Mouse (Mus musculus): ENCODE measurements around the gene Cox10. TPM values are rescaled to one million over a fixed set of nuclear protein-coding genes. Genes with fewer than 3 reads are reported as not detected.

The Cox10 gene
- polyA plus RNA-seq, 1 experiment from 2014 or later = 21.8 TPM

GRCm38 (mm10) chr11:64045041-64045440, 34.2 kb downstream of the Cox10 start:
- Histone ChIP-seq H3K4me1 (replicated peaks) (no peaks in the 10 kb centered on the region), H3K9ac (replicated peaks) (no peak overlapping the region), H3K27ac (no peak overlapping the region), H3K27me3 (no peaks in the 10 kb centered on the region), H3K4me2 (no peak overlapping the region), H3K4me3 (replicated peaks) (no peak overlapping the region), H3K9me3 (no peaks in the 10 kb centered on the region), H3K36me3 (peaks cover 12% of the 10 kb centered on the region)
- WGBS = 91% methylated on average over 4 of the region's 4 CpGs
- ATAC-seq (ENCODE audit: insufficient number of reproducible peaks, insufficient read depth, low FRiP score, low TSS enrichment, low read depth) = no peak

- Histone ChIP-seq H3K27ac (no peak overlapping the region), H3K4me3 (replicated peaks) (no peak overlapping the region), H3K9me3 (no peaks in the 10 kb centered on the region), H3K27me3 (no peaks in the 10 kb centered on the region), H3K4me2 (no peak overlapping the region), H3K36me3 (peaks cover 12% of the 10 kb centered on the region), H3K9ac (replicated peaks) (no peak overlapping the region), H3K4me1 (replicated peaks) (no peaks in the 10 kb centered on the region)
- no peak for ATAC-seq (ENCODE audit: insufficient number of reproducible peaks, insufficient read depth, low FRiP score, low TSS enrichment, low read depth)
- 88% methylated on average over 3 of the region's 3 CpGs for WGBS
These were observed 35.2 kb downstream of the Cox10 start for GRCm38 (mm10) chr11:64044024-64044423.

DNA sequence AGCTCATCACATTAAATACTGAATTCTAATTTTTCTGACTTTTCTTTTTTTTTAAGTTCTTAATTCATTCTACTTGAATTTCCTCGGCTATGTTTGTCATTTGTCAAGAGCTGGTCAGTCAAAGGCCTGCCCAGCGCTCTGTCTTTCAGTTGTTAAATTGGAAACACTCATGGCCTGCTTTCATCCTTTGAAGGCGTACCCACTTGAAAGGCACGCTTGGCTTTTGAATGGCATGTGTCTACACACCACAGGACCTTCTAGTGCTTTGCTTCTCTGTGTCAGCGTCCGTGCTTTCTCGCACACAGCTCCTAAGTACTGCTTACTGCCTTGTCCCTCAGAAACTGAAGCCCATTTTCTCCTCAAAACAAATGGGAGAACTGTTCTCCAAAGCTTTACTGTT, 38.0 kb downstream of the Cox10 start:
- Histone ChIP-seq H3K27me3 (no peaks in the 10 kb centered on the region), H3K9ac (replicated peaks) (no peak overlapping the region), H3K4me3 (replicated peaks) (no peak overlapping the region), H3K9me3 (no peaks in the 10 kb centered on the region), H3K36me3 (peaks cover 12% of the 10 kb centered on the region), H3K27ac (no peak overlapping the region), H3K4me1 (replicated peaks) (peaks cover 7% of the 10 kb centered on the region), H3K4me2 (no peak overlapping the region)
- no peak for ATAC-seq (ENCODE audit: insufficient number of reproducible peaks, insufficient read depth, low FRiP score, low TSS enrichment, low read depth)
- WGBS = 31% methylated on average over 7 of the region's 7 CpGs

- Histone ChIP-seq H3K9ac (replicated peaks) (no peak overlapping the region), H3K4me3 (replicated peaks) (no peak overlapping the region), H3K27me3 (0 out of 2 replicates have a peak, but pooled peaks cover 3% of the 10 kb centered on the region), H3K4me1 (replicated peaks) (peaks cover 11% of the 10 kb centered on the region), H3K36me3 (peaks cover 4% of the 10 kb centered on the region; the same call in 1 of the 2 replicates), H3K9me3 (no peaks in the 10 kb centered on the region), H3K27ac (no peak overlapping the region), H3K4me2 (no peak overlapping the region)
- no peak for ATAC-seq (ENCODE audit: insufficient number of reproducible peaks, insufficient read depth, low FRiP score, low TSS enrichment, low read depth)
- WGBS = 62% methylated on average over 1 of the region's 1 CpGs
These were observed 39.7 kb downstream of the Cox10 start for GRCm38 (mm10) chr11:64039600-64039999.

GRCm38 (mm10) chr11:64037471-64038125, 41.7 kb downstream of the Cox10 start:
- no peak for ATAC-seq (ENCODE audit: insufficient number of reproducible peaks, insufficient read depth, low FRiP score, low TSS enrichment, low read depth)
- H3K4me1 ChIP-seq (replicated peaks) = peaks cover 21% of the 10 kb centered on the region

DNA sequence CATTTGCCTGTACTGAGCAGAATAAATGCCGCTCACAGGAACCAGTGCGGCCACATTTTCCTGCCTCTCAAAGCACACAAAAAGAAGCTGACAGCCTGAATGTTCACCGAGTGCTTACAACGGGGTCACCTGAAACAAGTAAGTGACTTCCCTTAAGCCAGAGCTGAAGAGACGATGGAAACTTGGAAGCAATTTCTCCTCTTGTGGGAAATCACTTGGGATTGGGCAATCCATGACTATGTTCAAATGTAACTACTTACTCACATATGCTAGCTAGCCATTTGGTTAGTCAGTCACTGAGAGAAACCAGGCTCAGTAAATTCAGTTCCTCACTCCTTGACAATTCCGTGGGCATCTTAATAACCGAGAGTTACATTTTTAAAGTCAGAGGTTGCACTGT, 43.0 kb downstream of the Cox10 start:
- 86% methylated on average over 7 of the region's 7 CpGs for WGBS
- 0 out of 2 replicates have a peak, but pooled peaks cover 4% of the 10 kb centered on the region for H3K27me3 ChIP-seq
- no peak overlapping the region for H3K4me2 ChIP-seq
- H3K27ac ChIP-seq = no peak overlapping the region
- H3K4me1 ChIP-seq (replicated peaks) = peaks cover 21% of the 10 kb centered on the region
- H3K9ac ChIP-seq (replicated peaks) = no peak overlapping the region
- no peak overlapping the region for H3K4me3 ChIP-seq (replicated peaks)
- no peaks in the 10 kb centered on the region for H3K9me3 ChIP-seq
- no peak for ATAC-seq (ENCODE audit: insufficient number of reproducible peaks, insufficient read depth, low FRiP score, low TSS enrichment, low read depth)
- no peaks in the 10 kb centered on the region for H3K36me3 ChIP-seq

More at GRCm38 (mm10) chr11:64037471-64038125, 41.7 kb downstream of the Cox10 start:
- Histone ChIP-seq H3K27me3 (0 out of 2 replicates have a peak, but pooled peaks cover 4% of the 10 kb centered on the region), H3K4me2 (no peak overlapping the region), H3K27ac (no peak overlapping the region), H3K9ac (replicated peaks) (no peak overlapping the region), H3K36me3 (no peaks in the 10 kb centered on the region), H3K9me3 (no peaks in the 10 kb centered on the region), H3K4me3 (replicated peaks) (no peak overlapping the region)
- 72% methylated on average over 15 of the region's 15 CpGs for WGBS

DNA sequence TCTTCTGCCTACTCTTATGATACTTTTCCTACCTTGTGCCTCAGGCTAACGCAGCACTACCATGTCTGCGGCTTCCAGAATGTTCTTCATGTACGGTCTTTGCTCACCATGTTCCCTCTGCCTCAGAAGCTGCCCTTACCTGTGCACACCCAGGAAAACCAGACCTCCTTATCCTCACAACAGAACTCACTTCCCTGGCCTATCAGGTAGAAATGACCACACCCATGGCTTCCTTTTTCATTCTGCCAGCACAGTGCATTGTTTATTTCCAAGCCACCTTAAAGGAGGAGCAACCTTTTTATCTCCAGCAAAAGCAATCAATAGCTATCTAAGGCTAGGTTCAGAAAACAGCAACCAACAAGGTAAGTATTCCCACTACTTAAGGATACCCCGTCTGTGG, 43.6 kb downstream of the Cox10 start:
- H3K9me3 ChIP-seq = no peaks in the 10 kb centered on the region
- H3K36me3 ChIP-seq = no peaks in the 10 kb centered on the region
- H3K27me3 ChIP-seq = 0 out of 2 replicates have a peak, but pooled peaks cover 4% of the 10 kb centered on the region
- H3K4me3 ChIP-seq (replicated peaks) = no peak overlapping the region
- no peak overlapping the region for H3K4me2 ChIP-seq
- ATAC-seq (ENCODE audit: insufficient number of reproducible peaks, insufficient read depth, low FRiP score, low TSS enrichment, low read depth) = no peak
- peaks cover 21% of the 10 kb centered on the region for H3K4me1 ChIP-seq (replicated peaks)
- 92% methylated on average over 4 of the region's 4 CpGs for whole genome bisulfite sequencing
- no peak overlapping the region for H3K27ac ChIP-seq
- no peak overlapping the region for H3K9ac ChIP-seq (replicated peaks)

DNA sequence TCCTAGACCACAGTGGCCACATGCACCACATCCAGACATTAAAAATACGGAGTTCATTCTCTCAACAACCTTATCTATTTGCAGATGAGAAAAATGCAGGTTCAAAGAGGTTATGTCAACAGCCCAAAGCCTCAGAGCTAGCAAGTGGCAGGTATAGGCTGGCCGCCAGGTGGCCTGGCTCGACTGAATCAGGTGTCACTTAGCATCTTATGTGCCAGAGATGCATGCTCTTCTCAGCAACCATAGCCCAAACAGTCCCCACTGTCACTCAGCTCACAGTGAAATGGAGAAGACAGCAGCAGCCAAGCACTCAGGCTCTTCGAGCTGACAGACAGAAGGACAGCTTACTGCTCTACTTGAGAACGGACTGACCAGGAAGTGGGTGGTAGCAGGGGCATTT, 44.6 kb downstream of the Cox10 start:
- 0 out of 2 replicates have a peak, but pooled peaks cover 4% of the 10 kb centered on the region for H3K27me3 ChIP-seq
- H3K4me2 ChIP-seq = no peak overlapping the region
- H3K9ac ChIP-seq (replicated peaks) = no peak overlapping the region
- peaks cover 21% of the 10 kb centered on the region for H3K4me1 ChIP-seq (replicated peaks)
- no peak overlapping the region for H3K27ac ChIP-seq
- no peak overlapping the region for H3K4me3 ChIP-seq (replicated peaks)
- no peaks in the 10 kb centered on the region for H3K9me3 ChIP-seq
- H3K36me3 ChIP-seq = 0 out of 2 replicates have a peak, but pooled peaks cover 3% of the 10 kb centered on the region
- no peak for ATAC-seq (ENCODE audit: insufficient number of reproducible peaks, insufficient read depth, low FRiP score, low TSS enrichment, low read depth)
- WGBS = 79% methylated on average over 5 of the region's 5 CpGs

- Histone ChIP-seq H3K27me3 (no peaks in the 10 kb centered on the region), H3K4me3 (replicated peaks) (no peak overlapping the region), H3K27ac (no peak overlapping the region), H3K36me3 (0 out of 2 replicates have a peak, but pooled peaks cover 3% of the 10 kb centered on the region), H3K9ac (replicated peaks) (no peak overlapping the region), H3K4me1 (replicated peaks) (peaks cover 43% of the 10 kb centered on the region), H3K9me3 (no peaks in the 10 kb centered on the region), H3K4me2 (no peak overlapping the region)
- ATAC-seq (ENCODE audit: insufficient number of reproducible peaks, insufficient read depth, low FRiP score, low TSS enrichment, low read depth) = no peak
- 55% methylated on average over 8 of the region's 8 CpGs for WGBS
These were observed 51.8 kb downstream of the Cox10 start for GRCm38 (mm10) chr11:64027423-64027822.

- H3K4me2 ChIP-seq = no peak overlapping the region
- WGBS = 62% methylated on average over 4 of the region's 4 CpGs
- H3K27ac ChIP-seq = no peak overlapping the region
These were observed 53.4 kb downstream of the Cox10 start for GRCm38 (mm10) chr11:64025843-64026242.

DNA sequence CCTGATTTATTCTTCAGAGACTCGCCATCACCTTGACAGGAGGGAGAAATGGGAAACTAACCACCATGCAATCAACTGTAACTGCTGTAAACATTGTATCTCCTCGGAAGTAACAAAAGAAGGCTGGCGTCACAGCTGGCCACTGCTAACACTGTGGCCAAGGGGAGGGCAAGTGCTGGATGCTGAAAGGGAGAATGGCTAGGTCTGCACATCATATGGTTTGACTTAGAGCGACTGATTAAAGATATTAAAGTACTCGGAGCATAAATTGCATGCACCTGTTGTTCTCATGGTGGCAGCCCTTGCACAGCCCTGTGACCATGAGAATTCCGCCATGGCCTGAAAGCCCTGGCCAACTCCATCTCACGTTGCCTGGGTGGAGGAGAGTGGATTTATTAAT, 54.7 kb downstream of the Cox10 start:
- ATAC-seq (ENCODE audit: insufficient number of reproducible peaks, insufficient read depth, low FRiP score, low TSS enrichment, low read depth) = no peak
- peaks cover 44% of the 10 kb centered on the region for H3K4me1 ChIP-seq (replicated peaks)

More at GRCm38 (mm10) chr11:64025843-64026242, 53.4 kb downstream of the Cox10 start:
- Histone ChIP-seq H3K4me3 (replicated peaks) (no peak overlapping the region), H3K9me3 (no peaks in the 10 kb centered on the region), H3K36me3 (0 out of 2 replicates have a peak, but pooled peaks cover 3% of the 10 kb centered on the region), H3K9ac (replicated peaks) (no peak overlapping the region), H3K4me1 (replicated peaks) (peaks cover 44% of the 10 kb centered on the region), H3K27me3 (no peaks in the 10 kb centered on the region)
- no peak for ATAC-seq (ENCODE audit: insufficient number of reproducible peaks, insufficient read depth, low FRiP score, low TSS enrichment, low read depth)

More for the DNA sequence above, 54.7 kb downstream of the Cox10 start:
- Histone ChIP-seq H3K27ac (peak overlapping the region; percentile 2; the same call in 1 of the 2 replicates), H3K4me3 (replicated peaks) (no peak overlapping the region), H3K4me2 (no peak overlapping the region; the same call in 1 of the 2 replicates), H3K36me3 (no peaks in the 10 kb centered on the region), H3K27me3 (no peaks in the 10 kb centered on the region), H3K9ac (replicated peaks) (no peak overlapping the region), H3K9me3 (no peaks in the 10 kb centered on the region)
- WGBS = 21% methylated on average over 7 of the region's 7 CpGs

Data from limb, embryonic 12.5 days (tissue).